Mouse (Mus musculus) lung, postnatal 14 days (tissue): ENCODE data around the gene Olfr1025-ps1.

Source experiments
- DNase-seq: peaks from one replicate; pipeline ENCODE4 v3.0.0; 2021

The Olfr1025-ps1 gene

DNA sequence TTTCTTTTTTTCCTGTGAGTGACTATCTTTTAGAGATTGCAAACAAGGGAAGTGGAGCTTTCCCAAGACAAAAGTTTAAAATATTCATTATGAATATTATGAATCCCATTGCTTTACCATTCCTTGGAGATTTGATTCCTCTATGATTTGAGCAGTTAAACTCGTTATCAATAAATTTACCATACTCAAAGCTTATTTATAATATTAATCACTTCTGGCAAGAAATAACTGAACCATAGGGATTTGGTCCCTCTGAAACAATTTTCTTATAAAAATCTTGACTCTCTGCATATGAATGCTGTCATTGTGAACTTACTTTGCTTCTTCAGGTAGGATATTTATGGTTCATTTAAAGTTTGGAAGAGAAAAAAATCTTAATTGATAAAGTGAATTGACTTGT is at the start of gene Olfr1025-ps1:
TSS of gene Olfr1025-ps1 (plus strand) at position 301 of the 400 bp plus-strand sequence.
- DNase-seq = no peak

GRCm38 (mm10) chr2:85868294-85868693 is 46.7 kb upstream of the Olfr1025-ps1 start, which contains the start of gene Olfr1022:
Gene Olfr1022, plus strand, starts transcription at chr2:85868594.
- DNase-seq = no peak

DNA sequence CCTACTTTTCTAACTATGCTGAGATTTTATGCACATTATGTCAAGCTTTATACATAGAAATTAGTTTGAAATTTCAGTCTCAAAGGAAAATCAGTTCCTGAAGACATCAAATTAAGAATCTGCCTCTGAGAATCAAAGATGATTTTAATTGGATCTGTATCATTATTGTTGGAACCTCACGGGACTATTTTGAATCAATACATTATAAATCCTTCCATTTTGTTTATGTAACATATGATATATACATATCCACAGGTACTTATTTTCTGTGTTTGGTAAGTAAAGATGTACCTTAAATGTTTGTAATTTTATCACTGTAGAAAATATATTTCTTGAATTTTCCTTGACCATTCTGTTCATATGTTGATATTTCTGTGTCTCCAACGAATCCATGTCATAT is 29.7 kb upstream of the Olfr1025-ps1 start, which contains the start of gene Olfr1023:
TSS of gene Olfr1023 (plus strand) at position 301 of the 400 bp plus-strand sequence.
- DNase-seq = no peak

DNA sequence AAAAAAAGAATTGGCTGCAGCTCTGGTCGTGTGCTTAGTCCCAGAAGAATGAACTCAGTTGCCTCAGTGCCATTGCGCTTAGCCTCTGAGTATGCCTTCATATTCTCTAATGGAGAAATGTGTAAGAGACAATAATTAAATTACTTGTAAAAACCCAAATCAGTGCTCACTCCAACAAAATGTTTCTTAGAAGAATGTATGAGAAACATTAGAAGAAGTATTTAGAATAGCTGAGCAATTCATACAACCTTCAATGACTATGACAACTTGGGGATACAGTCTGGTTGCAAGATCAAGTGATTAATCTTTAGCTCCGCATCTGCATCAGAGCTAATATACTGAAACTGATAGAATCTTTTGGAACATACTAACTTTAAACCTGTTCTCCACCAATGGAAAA is 10.0 kb upstream of the Olfr1025-ps1 start, which contains the start of gene Olfr1024:
TSS of gene Olfr1024 (minus strand) at position 101 of the 400 bp plus-strand sequence.
- no peak for DNase-seq

DNA sequence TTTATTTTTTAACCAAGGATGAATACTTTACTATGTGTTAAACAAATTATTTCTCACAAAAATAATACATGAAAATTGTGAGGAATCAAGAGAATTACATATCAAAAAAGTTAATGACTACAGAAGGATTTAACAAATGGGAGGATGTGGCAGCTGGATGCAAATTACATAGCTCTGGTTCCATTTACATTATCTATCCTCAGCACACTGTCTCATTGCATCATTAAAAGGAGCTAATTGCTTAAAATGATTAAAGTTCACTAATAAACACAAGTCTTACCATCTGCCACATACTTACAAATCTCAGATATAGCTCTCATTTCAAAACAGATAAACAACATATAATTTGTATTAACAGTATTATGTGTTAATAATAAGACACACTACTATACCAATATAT is 1.8 kb upstream of the Olfr1025-ps1 start:
- DNase-seq = no peak

GRCm38 (mm10) chr2:85921258-85921657 is 6.3 kb downstream of the Olfr1025-ps1 start, which contains the start of gene Olfr1026:
Gene Olfr1026, plus strand, starts transcription at chr2:85921558.
- DNase-seq = no peak

GRCm38 (mm10) chr2:85950137-85950536 is 35.1 kb downstream of the Olfr1025-ps1 start, which contains the start of gene Olfr1028:
Gene Olfr1028, plus strand, starts transcription at chr2:85950437.
- no peak for DNase-seq
